Mouse (Mus musculus) kidney, postnatal 0 days (tissue): ENCODE measurements around the gene Snrnp35. TPM values are rescaled to one million over a fixed set of nuclear protein-coding genes. Genes with fewer than 3 reads are reported as not detected.
A peak's percentile ranks its signal among the peaks of the same experiment; 100 is the strongest.

Source experiments
- ATAC-seq: fragments of 200-750 bp; cut with Nextera tagmentation; replicated peaks from 2 replicates; pipeline ENCODE4 v1.8.0; 2017; ENCODE audit warnings: low read depth, moderate number of reproducible peaks, moderate TSS enrichment, moderate library complexity; ENCODE audit not compliant: low FRiP score
- DNase-seq: peaks from one replicate; pipeline ENCODE4 v3.0.0-alpha.2; 2016; ENCODE audit warnings: low spot score
- H3K27ac ChIP-seq: fragments of 300-500 bp; sonication (generic); 2 replicates; pipeline ENCODE4 v1.5.1; 2014; ENCODE audit warnings: mild to moderate bottlenecking
- H3K27me3 ChIP-seq: fragments of 300-500 bp; sonication (generic); 2 replicates; pipeline ENCODE4 v1.6.1; 2014; ENCODE audit warnings: low read length, mixed read lengths; ENCODE audit not compliant: insufficient read depth
- H3K36me3 ChIP-seq: fragments of 300-500 bp; sonication (generic); 2 replicates; pipeline ENCODE4 v1.6.1; 2014; ENCODE audit warnings: low read length, mixed read lengths; ENCODE audit not compliant: insufficient read depth
- H3K4me1 ChIP-seq: fragments of 300-500 bp; sonication (generic); replicated peaks from 2 replicates; pipeline ENCODE4 v1.6.1; 2014; ENCODE audit warnings: antibody characterized with exemption, low read length, mixed read lengths; ENCODE audit not compliant: insufficient read depth
- H3K4me2 ChIP-seq: fragments of 300-500 bp; sonication (generic); 2 replicates; pipeline ENCODE4 v1.6.1; 2014; ENCODE audit warnings: mild to moderate bottlenecking, low read length, moderate library complexity, mixed read lengths
- H3K4me3 ChIP-seq: fragments of 300-500 bp; sonication (generic); replicated peaks from 2 replicates; pipeline ENCODE4 v1.5.1; 2014; ENCODE audit warnings: low read depth, low read length
- H3K9ac ChIP-seq: fragments of 300-500 bp; sonication (generic); 2 replicates; pipeline ENCODE4 v1.6.1; 2014; ENCODE audit warnings: low read depth, low read length
- H3K9me3 ChIP-seq: fragments of 300-500 bp; sonication (generic); replicated peaks from 2 replicates; pipeline ENCODE4 v1.6.1; 2016; ENCODE audit warnings: low read length, inconsistent platforms, mixed read lengths
- CTCF ChIP-seq: IDR thresholded peaks from 2 replicates; pipeline ENCODE4 v1.5.1; 2016; ENCODE audit warnings: antibody characterized with exemption, low read depth, mild to moderate bottlenecking, moderate library complexity
- WGBS: fragments of 180-500 bp; shearing (Covaris S2); extraction: QIAGEN DNeasy Blood & Tissue Kit; methylation state at CpG from one replicate; pipeline ENCODE4 v1.1.7; 2014; 5-methylcytosine and 5-hydroxymethylcytosine counted together
- polyA plus RNA-seq: library from polyadenylated mRNA; unstranded; fragments of >200 nt; fragmentation: Nextera tagmentation; extraction: Ambion mirVana; gene quantifications from 2 replicates; pipeline ENCODE4 v1.2.1, GENCODE M21; 2015

The Snrnp35 gene
- polyA plus RNA-seq, 1 experiment from 2014 or later = 17.1 TPM

DNA sequence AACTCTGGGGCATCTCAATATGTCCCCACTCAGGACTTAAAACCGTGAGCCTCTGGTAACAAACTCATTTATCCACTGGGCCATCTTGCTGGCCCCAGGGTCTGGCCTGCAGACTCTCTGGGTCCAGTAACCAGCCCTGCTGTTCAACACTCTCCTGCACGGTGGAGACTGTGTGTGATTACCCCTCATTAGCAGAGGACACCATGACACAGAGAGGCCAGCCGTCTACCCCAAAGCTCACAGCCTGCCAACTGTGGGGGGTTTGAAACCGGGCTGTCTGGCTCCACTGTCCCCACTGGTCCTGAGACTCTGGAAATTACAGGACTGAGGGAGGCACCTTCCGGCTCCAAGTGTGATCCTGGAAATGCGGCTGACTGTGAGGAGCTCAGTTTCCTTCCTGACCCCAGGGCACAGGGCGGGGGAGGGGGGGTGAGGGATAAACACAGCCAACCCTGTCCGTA is 46.3 kb downstream of the Snrnp35 start:
- H3K9me3 ChIP-seq = no peaks in the 10 kb centered on the region
- 11% methylated on average over 8 of the region's 8 CpGs for WGBS
- H3K4me3 ChIP-seq = peak overlapping the region; percentile 79
- DNase-seq (no peak), ATAC-seq (peak; percentile 2; the same call in 1 of the 2 replicates)
- no peak for TF ChIP-seq CTCF
- no peaks in the 10 kb centered on the region for H3K36me3 ChIP-seq
- no peaks in the 10 kb centered on the region for H3K27me3 ChIP-seq
- peak overlapping the region; percentile 54 for H3K9ac ChIP-seq
- peak overlapping the region; percentile 90 for H3K27ac ChIP-seq
- peak overlapping the region; percentile 61 for H3K4me2 ChIP-seq
- H3K4me1 ChIP-seq = peaks cover 28% of the 10 kb centered on the region

GRCm38 (mm10) chr5:124529697-124530096 is 46.8 kb downstream of the Snrnp35 start:
- ATAC-seq (no peak), DNase-seq (no peak)
- WGBS = 26% methylated on average over 8 of the region's 8 CpGs
- Histone ChIP-seq H3K4me1 (peaks cover 28% of the 10 kb centered on the region), H3K4me2 (peak overlapping the region; percentile 61), H3K27me3 (no peaks in the 10 kb centered on the region), H3K36me3 (no peaks in the 10 kb centered on the region), H3K4me3 (peak overlapping the region; percentile 79), H3K9ac (peak overlapping the region; percentile 80; the same call in 1 of the 2 replicates), H3K27ac (peak overlapping the region; percentile 90), H3K9me3 (no peaks in the 10 kb centered on the region)
- no peak for TF ChIP-seq CTCF

- Histone ChIP-seq H3K9ac (peak within 1 kb of the TSS; percentile 80), H3K27me3 (no peaks in the 10 kb centered on the region), H3K4me1 (peaks cover 28% of the 10 kb centered on the region), H3K4me3 (peak within 1 kb of the TSS; percentile 79), H3K4me2 (peak within 1 kb of the TSS; percentile 61), H3K36me3 (no peaks in the 10 kb centered on the region), H3K27ac (peak within 1 kb of the TSS; percentile 90), H3K9me3 (no peaks in the 10 kb centered on the region)
- WGBS = under 1% methylated on average over 75 of the region's 96 CpGs
- TF ChIP-seq CTCF = no peak
- ATAC-seq = peak; percentile 83
- peak; percentile 86 for DNase-seq
Observed at GRCm38 (mm10) chr5:124530655-124531582, 48.0 kb downstream of the Snrnp35 start, which contains the start of gene Rilpl1. Gene Rilpl1 (minus strand): TSS chr5:124531391.

- DNase-seq (no peak), ATAC-seq (no peak)
- Histone ChIP-seq H3K4me1 (peaks cover 28% of the 10 kb centered on the region), H3K36me3 (no peaks in the 10 kb centered on the region), H3K27ac (peak overlapping the region; percentile 90), H3K27me3 (no peaks in the 10 kb centered on the region), H3K9ac (peak overlapping the region; percentile 80), H3K4me2 (peak overlapping the region; percentile 61), H3K9me3 (no peaks in the 10 kb centered on the region), H3K4me3 (peak overlapping the region; percentile 79)
- TF ChIP-seq CTCF = no peak
- 14% methylated on average over 14 of the region's 14 CpGs for WGBS
Observed at GRCm38 (mm10) chr5:124531583-124531930, 48.6 kb downstream of the Snrnp35 start.

GRCm38 (mm10) chr5:124532451-124532850 is 49.5 kb downstream of the Snrnp35 start:
- TF ChIP-seq CTCF = no peak
- peak overlapping the region; percentile 90 for H3K27ac ChIP-seq
- H3K9ac ChIP-seq = 0 out of 2 replicates have a peak overlapping the region, but pooled peaks have one; percentile 23
- no peak overlapping the region for H3K4me3 ChIP-seq
- no peaks in the 10 kb centered on the region for H3K36me3 ChIP-seq
- H3K27me3 ChIP-seq = no peaks in the 10 kb centered on the region
- 0 out of 2 replicates have a peak overlapping the region, but pooled peaks have one; percentile 21 for H3K4me2 ChIP-seq
- H3K9me3 ChIP-seq = no peaks in the 10 kb centered on the region
- peak; percentile 65 for DNase-seq
- ATAC-seq = no peak
- H3K4me1 ChIP-seq = peaks cover 33% of the 10 kb centered on the region
- 28% methylated on average over 7 of the region's 7 CpGs for WGBS

GRCm38 (mm10) chr5:124535016-124535415 is 52.1 kb downstream of the Snrnp35 start:
- H3K4me2 ChIP-seq = no peak overlapping the region
- H3K27ac ChIP-seq = no peak overlapping the region
- H3K4me3 ChIP-seq = no peak overlapping the region
- H3K9ac ChIP-seq = no peak overlapping the region
- WGBS = 63% methylated on average over 5 of the region's 5 CpGs
- TF ChIP-seq CTCF = no peak
- no peaks in the 10 kb centered on the region for H3K9me3 ChIP-seq
- H3K27me3 ChIP-seq = no peaks in the 10 kb centered on the region
- ATAC-seq (no peak), DNase-seq (no peak)
- no peaks in the 10 kb centered on the region for H3K36me3 ChIP-seq
- H3K4me1 ChIP-seq = peaks cover 13% of the 10 kb centered on the region; the same call in 1 of the 2 replicates
